Mouse (Mus musculus): ENCODE measurements at regions not wholly inside any gene's neighbourhood (a gene's known extent, or its start where the extent isn't known, plus 50 kb on each side); places are given as distances from the start of the nearest gene placed in this dataset.
A peak's percentile ranks its signal among the peaks of the same experiment; 100 is the strongest.

- peaks cover 31% of the 10 kb centered on the region for H3K4me1 ChIP-seq
- no peak overlapping the region for H3K4me3 ChIP-seq
- peak; percentile 99 for ATAC-seq (replicated peaks)
- 8% methylated on average over 11 of the region's 11 CpGs for WGBS
- H3K27ac ChIP-seq (replicated peaks), result peak overlapping the region; percentile 88
- no peaks in the 10 kb centered on the region for H3K9me3 ChIP-seq
- H3K9ac ChIP-seq (replicated peaks), result no peak overlapping the region
- no peaks in the 10 kb centered on the region for H3K36me3 ChIP-seq
- H3K27me3 ChIP-seq, result no peaks in the 10 kb centered on the region
- peak overlapping the region; percentile 21; the same call in 1 of the 2 replicates for H3K4me2 ChIP-seq (replicated peaks)
Measured at GRCm38 (mm10) chr12:25871001-25871461, 544.0 kb downstream of the Rnf144a start.

- no peak for ATAC-seq (replicated peaks)
- peak overlapping the region; percentile 88 for H3K27ac ChIP-seq (replicated peaks)
- H3K4me1 ChIP-seq, result peaks cover 34% of the 10 kb centered on the region
- no peaks in the 10 kb centered on the region for H3K36me3 ChIP-seq
- H3K27me3 ChIP-seq, result no peaks in the 10 kb centered on the region
- H3K4me3 ChIP-seq, result no peak overlapping the region
- H3K4me2 ChIP-seq (replicated peaks), result no peak overlapping the region
- H3K9ac ChIP-seq (replicated peaks), result no peak overlapping the region
- no peaks in the 10 kb centered on the region for H3K9me3 ChIP-seq
Measured at GRCm38 (mm10) chr12:25869846-25870245, 545.2 kb downstream of the Rnf144a start.

- peak; percentile 90 for ATAC-seq (replicated peaks)
- Histone ChIP-seq H3K9me3 (no peaks in the 10 kb centered on the region), H3K27me3 (no peaks in the 10 kb centered on the region), H3K4me2 (replicated peaks) (no peak overlapping the region), H3K4me1 (peaks cover 8% of the 10 kb centered on the region; the same call in 1 of the 2 replicates), H3K36me3 (no peaks in the 10 kb centered on the region), H3K4me3 (no peak overlapping the region), H3K9ac (replicated peaks) (no peak overlapping the region), H3K27ac (replicated peaks) (peak overlapping the region; percentile 72)
- 57% methylated on average over 3 of the region's 3 CpGs for WGBS
Measured at GRCm38 (mm10) chr12:25865063-25865462, 550.0 kb downstream of the Rnf144a start.

- no peak overlapping the region for H3K4me3 ChIP-seq
- H3K27ac ChIP-seq (replicated peaks), result peak overlapping the region; percentile 72
- H3K4me2 ChIP-seq (replicated peaks), result no peak overlapping the region
- H3K9me3 ChIP-seq, result no peaks in the 10 kb centered on the region
- no peaks in the 10 kb centered on the region for H3K27me3 ChIP-seq
- H3K4me1 ChIP-seq, result 0 out of 2 replicates have a peak, but pooled peaks cover 3% of the 10 kb centered on the region
- no peak overlapping the region for H3K9ac ChIP-seq (replicated peaks)
- 0 out of 2 replicates have a peak, but pooled peaks have one; percentile 23 for ATAC-seq (replicated peaks)
- H3K36me3 ChIP-seq, result no peaks in the 10 kb centered on the region
- 75% methylated on average over 7 of the region's 7 CpGs for WGBS
Measured at GRCm38 (mm10) chr12:25864113-25864852, 550.8 kb downstream of the Rnf144a start.

GRCm38 (mm10) chr12:25861100-25861499, 554.0 kb downstream of the Rnf144a start:
- 0 out of 2 replicates have a peak, but pooled peaks cover 3% of the 10 kb centered on the region for H3K4me1 ChIP-seq
- no peak overlapping the region for H3K27ac ChIP-seq (replicated peaks)
- H3K9ac ChIP-seq (replicated peaks), result no peak overlapping the region
- no peaks in the 10 kb centered on the region for H3K27me3 ChIP-seq
- H3K36me3 ChIP-seq, result no peaks in the 10 kb centered on the region
- no peak overlapping the region for H3K4me2 ChIP-seq (replicated peaks)
- ATAC-seq (replicated peaks), result no peak
- H3K4me3 ChIP-seq, result no peak overlapping the region
- 87% methylated on average over 3 of the region's 3 CpGs for WGBS
- no peaks in the 10 kb centered on the region for H3K9me3 ChIP-seq

- Histone ChIP-seq H3K9me3 (no peaks in the 10 kb centered on the region), H3K27me3 (no peaks in the 10 kb centered on the region), H3K9ac (replicated peaks) (no peak overlapping the region), H3K4me2 (replicated peaks) (no peak overlapping the region), H3K4me3 (no peak overlapping the region), H3K4me1 (no peaks in the 10 kb centered on the region), H3K36me3 (no peaks in the 10 kb centered on the region), H3K27ac (replicated peaks) (no peak overlapping the region)
- WGBS, result 91% methylated on average over 6 of the region's 6 CpGs
- no peak for ATAC-seq (replicated peaks)
Measured at GRCm38 (mm10) chr12:25858397-25858796, 556.7 kb downstream of the Rnf144a start.

GRCm38 (mm10) chr12:25830057-25830456, 585.0 kb downstream of the Rnf144a start:
- Histone ChIP-seq H3K27ac (replicated peaks) (peak overlapping the region; percentile 60), H3K4me1 (peaks cover 11% of the 10 kb centered on the region; the same call in 1 of the 2 replicates), H3K4me3 (no peak overlapping the region), H3K36me3 (no peaks in the 10 kb centered on the region), H3K9me3 (no peaks in the 10 kb centered on the region), H3K4me2 (replicated peaks) (no peak overlapping the region), H3K9ac (replicated peaks) (no peak overlapping the region), H3K27me3 (no peaks in the 10 kb centered on the region)
- 43% methylated on average over 7 of the region's 7 CpGs for WGBS
- peak; percentile 43; the same call in 1 of the 2 replicates for ATAC-seq (replicated peaks)

GRCm38 (mm10) chr12:25827961-25828360, 587.1 kb downstream of the Rnf144a start:
- H3K4me2 ChIP-seq (replicated peaks), result no peak overlapping the region
- no peak overlapping the region for H3K27ac ChIP-seq (replicated peaks)
- H3K9me3 ChIP-seq, result no peaks in the 10 kb centered on the region
- no peak overlapping the region for H3K9ac ChIP-seq (replicated peaks)
- no peaks in the 10 kb centered on the region for H3K27me3 ChIP-seq
- H3K4me3 ChIP-seq, result no peak overlapping the region
- 89% methylated on average over 2 of the region's 2 CpGs for WGBS
- peaks cover 11% of the 10 kb centered on the region; the same call in 1 of the 2 replicates for H3K4me1 ChIP-seq
- no peak for ATAC-seq (replicated peaks)
- no peaks in the 10 kb centered on the region for H3K36me3 ChIP-seq

GRCm38 (mm10) chr12:25826928-25827327, 588.1 kb downstream of the Rnf144a start:
- H3K9ac ChIP-seq (replicated peaks), result no peak overlapping the region
- H3K9me3 ChIP-seq, result no peaks in the 10 kb centered on the region
- no peak overlapping the region for H3K4me3 ChIP-seq
- peaks cover 11% of the 10 kb centered on the region; the same call in 1 of the 2 replicates for H3K4me1 ChIP-seq
- H3K36me3 ChIP-seq, result no peaks in the 10 kb centered on the region
- ATAC-seq (replicated peaks), result 0 out of 2 replicates have a peak, but pooled peaks have one; percentile 26
- 0 out of 2 replicates have a peak overlapping the region, but pooled peaks have one; percentile 20 for H3K27ac ChIP-seq (replicated peaks)
- H3K27me3 ChIP-seq, result no peaks in the 10 kb centered on the region
- H3K4me2 ChIP-seq (replicated peaks), result no peak overlapping the region
- WGBS, result 15% methylated on average over 3 of the region's 3 CpGs

GRCm38 (mm10) chr12:25826451-25826850, 588.6 kb downstream of the Rnf144a start:
- Histone ChIP-seq H3K4me1 (peaks cover 11% of the 10 kb centered on the region; the same call in 1 of the 2 replicates), H3K4me2 (replicated peaks) (no peak overlapping the region), H3K4me3 (no peak overlapping the region), H3K27me3 (no peaks in the 10 kb centered on the region), H3K36me3 (no peaks in the 10 kb centered on the region), H3K9me3 (no peaks in the 10 kb centered on the region), H3K27ac (replicated peaks) (0 out of 2 replicates have a peak overlapping the region, but pooled peaks have one; percentile 20), H3K9ac (replicated peaks) (no peak overlapping the region)
- no peak for ATAC-seq (replicated peaks)
- 41% methylated on average over 4 of the region's 4 CpGs for WGBS

GRCm38 (mm10) chr12:25816248-25816647, 598.8 kb downstream of the Rnf144a start:
- WGBS, result 11% methylated on average over 2 of the region's 2 CpGs
- Histone ChIP-seq H3K36me3 (no peaks in the 10 kb centered on the region), H3K27me3 (no peaks in the 10 kb centered on the region), H3K4me3 (no peak overlapping the region), H3K4me2 (replicated peaks) (no peak overlapping the region), H3K9me3 (no peaks in the 10 kb centered on the region), H3K4me1 (no peaks in the 10 kb centered on the region), H3K27ac (replicated peaks) (no peak overlapping the region), H3K9ac (replicated peaks) (no peak overlapping the region)
- no peak for ATAC-seq (replicated peaks)

GRCm38 (mm10) chr12:25795092-25795491, 620.0 kb downstream of the Rnf144a start:
- H3K4me2 ChIP-seq (replicated peaks), result no peak overlapping the region
- no peak overlapping the region for H3K27ac ChIP-seq (replicated peaks)
- 93% methylated on average over 2 of the region's 2 CpGs for WGBS
- H3K36me3 ChIP-seq, result no peaks in the 10 kb centered on the region
- H3K27me3 ChIP-seq, result no peaks in the 10 kb centered on the region
- ATAC-seq (replicated peaks), result no peak
- H3K4me1 ChIP-seq, result no peaks in the 10 kb centered on the region
- no peak overlapping the region for H3K9ac ChIP-seq (replicated peaks)
- no peak overlapping the region for H3K4me3 ChIP-seq
- no peaks in the 10 kb centered on the region for H3K9me3 ChIP-seq

All from forebrain, embryonic 15.5 days (tissue).